Mouse (Mus musculus): ENCODE data around the gene Phf1.

- TF ChIP-seq CTCF (IDR thresholded peaks at IDR 0.05; ENCODE audit: insufficient read depth, low read length) (no peak), POLR2A (IDR thresholded peaks at IDR 0.05; ENCODE audit: borderline replicate concordance, extremely low read depth, low read depth, low read length) (no peak)
These were observed 20.9 kb downstream of the Phf1 start for GRCm38 (mm10) chr17:26953726-26954125.

Data from lung, adult 2 months (tissue).